Mouse (Mus musculus) liver, postnatal 0 days (tissue): ENCODE data around the gene Plch2.

ENCODE experiments used
- CTCF ChIP-seq: sonication (generic); IDR thresholded peaks from 2 replicates; pipeline ENCODE4 v1.5.1; 2016; ENCODE audit warnings: antibody characterized with exemption, low read depth
- EP300 ChIP-seq: IDR thresholded peaks from 2 replicates; pipeline ENCODE4 v1.6.1; 2016; ENCODE audit warnings: antibody characterized with exemption, low read depth, mild to moderate bottlenecking

DNA sequence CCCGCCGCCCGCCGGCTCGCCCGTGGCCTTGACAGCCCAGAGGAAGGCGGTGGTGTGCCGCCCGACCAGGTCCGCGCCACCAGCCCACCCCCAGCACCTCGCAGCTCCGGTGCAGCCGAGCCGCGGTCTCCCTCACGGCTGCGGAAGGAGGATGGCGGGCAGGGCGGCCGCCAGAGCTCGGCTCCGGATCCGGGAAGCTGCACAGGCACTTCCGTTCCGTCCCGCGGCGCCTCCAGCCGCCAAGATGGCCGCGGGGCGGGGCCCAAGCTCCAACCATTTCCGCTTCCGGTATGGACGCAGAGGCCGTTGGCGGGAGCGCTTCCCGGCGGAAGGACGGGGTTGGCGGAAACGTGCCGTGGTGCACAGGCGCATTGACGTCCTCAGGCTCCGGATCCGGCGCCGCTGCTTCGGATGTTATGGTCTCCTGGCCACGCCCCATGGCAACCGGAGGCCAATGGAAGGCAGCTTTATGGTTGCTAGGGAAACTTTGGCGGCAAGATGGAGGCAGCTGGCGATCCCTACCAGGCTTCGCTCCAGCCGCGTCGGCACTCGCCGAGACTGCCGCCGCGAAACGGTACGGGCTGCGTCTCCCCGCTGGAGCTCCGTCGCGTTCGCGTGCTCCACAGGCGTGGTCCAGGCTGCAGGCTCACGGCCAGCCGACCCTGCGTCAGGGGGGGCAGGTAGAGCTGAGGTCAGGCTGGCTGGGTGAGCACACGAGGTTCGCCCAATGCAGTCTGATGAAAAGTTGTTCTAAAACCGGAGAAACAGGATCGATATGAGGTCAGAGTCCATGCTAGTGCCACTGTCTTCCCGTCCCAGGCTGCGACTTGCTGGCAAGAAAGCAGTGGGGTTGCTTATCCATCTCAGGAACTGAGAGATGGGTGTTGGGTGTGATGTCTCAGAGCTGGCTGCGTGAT lies 29.8 kb upstream of the Plch2 start, which contains the start of the genes Rer1 and Morn1:
- no peak for TF ChIP-seq CTCF
- TF ChIP-seq EP300, result no peak
